Mouse (Mus musculus): ENCODE data around the gene Atp9a.

The Atp9a gene

GRCm38 (mm10) chr2:168679381-168680199 is 62.6 kb downstream of the Atp9a start:
- DNase-seq: no peak

- no peak for DNase-seq
Observed at GRCm38 (mm10) chr2:168678662-168679294, 63.4 kb downstream of the Atp9a start.

GRCm38 (mm10) chr2:168677650-168678049 is 64.6 kb downstream of the Atp9a start:
- DNase-seq: no peak

GRCm38 (mm10) chr2:168671724-168672123 is 70.5 kb downstream of the Atp9a start:
- no peak for DNase-seq

- no peak for DNase-seq
Observed at GRCm38 (mm10) chr2:168670241-168670640, 72.0 kb downstream of the Atp9a start.

DNA sequence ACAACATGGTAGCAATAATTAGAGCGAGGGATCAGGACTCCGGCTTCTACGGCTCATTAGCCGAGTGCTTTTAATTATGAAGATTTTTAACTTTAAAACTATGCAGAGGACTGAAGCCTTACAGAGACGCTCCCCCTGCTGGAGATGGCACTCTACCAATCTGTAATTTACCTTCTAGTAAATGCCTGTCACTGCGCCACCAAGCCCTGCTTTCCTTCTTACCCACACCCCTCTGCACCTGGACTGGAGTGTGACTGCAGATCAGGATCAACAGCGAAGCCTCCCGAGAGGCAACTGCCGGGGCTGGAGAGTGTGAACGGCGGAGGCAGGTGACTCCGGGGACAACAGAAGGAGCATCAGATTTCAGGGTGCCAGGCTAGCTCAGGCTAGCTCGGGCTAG is 72.4 kb downstream of the Atp9a start:
- DNase-seq: no peak

GRCm38 (mm10) chr2:168667745-168668144 is 74.5 kb downstream of the Atp9a start:
- no peak for DNase-seq

DNA sequence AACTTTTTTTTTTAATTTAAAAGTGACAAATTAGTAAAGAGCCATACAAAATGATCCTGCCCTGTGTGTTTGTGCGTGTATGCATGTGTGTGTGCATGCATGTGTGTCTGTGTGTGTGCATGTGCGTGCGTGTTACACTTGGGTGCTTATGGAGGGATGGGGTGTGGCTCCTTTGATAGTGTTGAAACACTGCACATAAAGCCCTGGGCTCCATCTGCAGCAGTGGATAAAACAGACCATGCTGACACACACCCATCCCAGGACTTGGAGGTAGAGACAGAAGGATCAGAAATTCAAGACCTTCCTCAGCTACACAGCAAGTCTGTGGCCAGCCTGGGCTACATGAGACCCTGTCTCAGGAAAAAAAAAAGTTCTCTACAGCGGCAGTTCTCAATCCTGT is 76.5 kb downstream of the Atp9a start:
- DNase-seq: no peak

DNA sequence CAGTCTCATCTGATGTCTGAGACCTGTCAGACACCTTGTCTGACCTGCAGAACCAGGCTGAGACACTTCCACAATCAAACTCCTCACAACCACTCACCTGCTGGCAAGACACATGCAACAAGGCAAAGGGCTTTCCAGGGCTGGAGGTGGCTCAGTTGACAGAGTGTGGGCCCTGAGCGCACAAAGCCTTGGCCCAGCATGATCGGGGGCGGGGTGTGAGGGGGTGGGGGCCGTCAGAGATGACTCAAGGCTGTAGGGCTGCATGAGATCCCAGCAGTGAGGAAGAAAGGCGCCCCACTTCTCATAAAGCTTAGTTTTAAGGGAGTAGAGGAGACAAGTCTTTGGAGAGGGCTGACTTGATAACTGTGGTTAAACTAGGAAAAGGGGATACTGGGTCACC is 78.5 kb downstream of the Atp9a start:
- DNase-seq: no peak

- no peak for DNase-seq
Observed at GRCm38 (mm10) chr2:168663216-168663615, 79.0 kb downstream of the Atp9a start.

DNA sequence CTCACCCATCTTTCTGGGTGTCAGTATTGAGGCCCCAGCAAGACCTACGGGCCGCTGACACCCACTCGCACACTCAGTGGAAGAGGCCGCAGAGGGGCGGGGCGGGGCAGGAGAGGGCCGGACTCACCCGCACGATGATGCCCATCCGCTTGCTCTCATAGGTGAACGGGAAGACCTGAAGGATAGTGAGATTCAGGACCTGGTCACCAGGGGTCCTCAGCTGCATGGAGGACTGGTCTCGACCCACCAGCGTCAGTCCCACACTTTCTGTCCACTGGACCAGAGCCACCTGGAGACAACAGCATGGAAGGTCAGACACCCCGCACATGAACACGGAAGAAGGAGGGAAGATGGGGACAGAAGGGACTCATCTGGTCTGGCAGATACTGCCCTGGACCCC is 80.4 kb downstream of the Atp9a start:
- DNase-seq: no peak

DNA sequence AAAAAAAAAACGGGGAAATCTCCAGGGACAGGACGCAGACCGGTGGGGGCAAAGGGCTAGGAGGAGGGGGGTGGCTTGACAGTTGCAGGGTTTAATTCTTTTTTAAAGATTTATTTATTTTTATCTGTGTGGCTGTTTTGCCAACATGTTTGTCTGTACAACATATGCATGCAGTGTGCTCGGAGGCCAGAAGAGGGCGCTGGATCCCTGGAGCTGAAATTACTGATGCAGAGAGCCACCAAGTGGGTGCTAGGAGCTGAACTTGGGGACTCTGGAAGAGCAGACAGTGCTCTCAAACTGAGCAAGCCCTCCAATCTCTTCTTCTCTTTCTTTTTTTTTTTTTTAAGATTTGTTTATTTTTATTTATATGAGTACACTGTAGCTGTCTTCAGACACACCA is 81.9 kb downstream of the Atp9a start:
- no peak for DNase-seq

- DNase-seq: no peak
Observed at GRCm38 (mm10) chr2:168658551-168658950, 83.7 kb downstream of the Atp9a start.

- peak; percentile 62 for DNase-seq
Observed at GRCm38 (mm10) chr2:168656569-168657308, 85.5 kb downstream of the Atp9a start.

GRCm38 (mm10) chr2:168654983-168655669 is 87.1 kb downstream of the Atp9a start:
- peak; percentile 13 for DNase-seq

DNA sequence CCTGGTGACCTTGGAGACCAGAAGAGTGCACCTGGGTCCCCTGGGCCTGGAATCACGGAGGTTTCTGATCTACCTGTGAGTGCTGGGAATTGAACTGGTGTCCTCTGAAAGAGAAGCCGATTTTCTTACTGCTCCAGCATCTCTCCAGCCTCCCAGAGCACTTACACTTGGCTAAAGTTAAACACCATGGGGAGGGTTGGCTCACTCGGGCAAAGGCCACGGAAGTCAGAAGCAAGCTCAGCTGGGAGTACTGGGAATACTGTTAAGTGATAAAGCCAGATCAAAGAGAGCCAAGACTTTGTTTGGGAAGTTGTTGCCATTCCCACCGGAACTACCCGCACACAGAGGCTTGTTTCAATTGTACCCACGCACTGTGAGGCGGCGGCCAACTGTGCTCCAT is 87.7 kb downstream of the Atp9a start:
- no peak for DNase-seq

DNA sequence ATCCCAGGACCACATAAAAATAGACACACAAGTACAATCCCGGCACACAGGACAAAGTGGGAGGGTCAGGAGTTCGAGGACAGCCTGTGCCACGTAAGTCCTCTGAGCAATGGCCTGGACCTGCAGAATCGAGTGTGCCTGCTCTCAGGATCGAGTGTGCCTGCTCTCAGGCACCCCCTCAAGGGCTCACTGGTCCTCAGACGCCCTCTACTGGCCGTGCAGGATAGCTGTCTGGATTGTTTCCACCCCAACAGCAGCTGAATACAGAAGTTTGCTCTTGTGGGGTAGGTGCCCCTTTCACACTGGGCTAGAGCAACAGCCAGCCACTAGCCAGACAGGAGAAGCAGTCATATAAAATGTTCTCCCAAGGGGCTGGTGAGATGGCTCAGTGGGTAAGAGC is 90.5 kb downstream of the Atp9a start:
- DNase-seq: no peak

GRCm38 (mm10) chr2:168648171-168648570 is 94.0 kb downstream of the Atp9a start:
- no peak for DNase-seq

GRCm38 (mm10) chr2:168644855-168645254 is 97.4 kb downstream of the Atp9a start:
- DNase-seq: no peak

GRCm38 (mm10) chr2:168643524-168644177 is 98.6 kb downstream of the Atp9a start:
- no peak for DNase-seq

DNA sequence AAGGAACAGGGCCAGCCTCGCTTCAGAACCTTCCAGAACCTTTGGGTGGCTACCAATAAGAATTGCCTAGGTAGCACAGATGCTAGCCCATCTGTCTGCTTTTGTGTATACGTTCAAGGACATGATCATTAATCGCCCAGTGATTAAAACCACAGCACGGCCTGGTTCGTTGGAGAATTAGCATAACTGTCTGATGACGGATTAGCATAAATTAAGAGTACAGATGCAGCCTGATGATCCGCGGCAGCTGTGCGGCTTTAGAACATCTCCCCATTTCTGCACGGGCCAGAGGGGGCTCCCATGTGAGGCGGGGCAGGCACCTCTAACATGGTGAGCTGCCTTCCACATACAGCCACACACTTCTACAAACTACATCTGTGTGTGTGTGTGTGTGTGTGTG is 100.0 kb downstream of the Atp9a start:
- no peak for DNase-seq

GRCm38 (mm10) chr2:168640460-168640859 is 101.7 kb downstream of the Atp9a start:
- no peak for DNase-seq

- no peak for DNase-seq
Observed at GRCm38 (mm10) chr2:168634881-168635280, 107.3 kb downstream of the Atp9a start.
